Mouse (Mus musculus) liver, postnatal 0 days (tissue): ENCODE results near the gene Zdhhc14.

ENCODE experiments used
- CTCF ChIP-seq: sonication (generic); IDR thresholded peaks from 2 replicates; pipeline ENCODE4 v1.5.1; 2016; ENCODE audit warnings: antibody characterized with exemption, low read depth
- EP300 ChIP-seq: IDR thresholded peaks from 2 replicates; pipeline ENCODE4 v1.6.1; 2016; ENCODE audit warnings: antibody characterized with exemption, low read depth, mild to moderate bottlenecking

GRCm38 (mm10) chr17:5503981-5504760 lies 11.8 kb downstream of the Zdhhc14 start:
- no peak for TF ChIP-seq CTCF
- no peak for TF ChIP-seq EP300
